ENCODE assay signal across 8 mouse cellular contexts in genomic region chr11:6474381-6474780, GRCm38 (mm10). TPM values are rescaled to one million over a fixed set of nuclear protein-coding genes. Genes with fewer than 3 reads are reported as not detected.
A peak's percentile ranks its signal among the peaks of the same experiment; 100 is the strongest.
DNase-seq lines count a peak whose midpoint lies in the region; ATAC-seq and TF ChIP-seq lines count a peak whose summit lies in the region.

No protein-coding gene starts in this region.

- peak overlapping the region; percentile 90 for H3K9ac ChIP-seq in forebrain, embryonic 15.5 days (replicated peaks)
- peak overlapping the region; percentile 97 for H3K9ac ChIP-seq in liver, embryonic 14.5 days (replicated peaks)

- H3K4me2 ChIP-seq in forebrain, embryonic 15.5 days (replicated peaks) = peak overlapping the region; percentile 83
- H3K4me2 ChIP-seq in liver, embryonic 14.5 days (ENCODE audit: low read depth) = peak overlapping the region; percentile 93

- H3K9me3 ChIP-seq in forebrain, embryonic 15.5 days = no peaks in the 10 kb centered on the region
- H3K9me3 ChIP-seq in liver, embryonic 14.5 days (ENCODE audit: control insufficient read depth, low read length) = no peaks in the 10 kb centered on the region

- peak; percentile 70 for DNase-seq in heart, adult 11 months
- DNase-seq in heart, adult 18-20 months = no peak
- peak; percentile 37 for DNase-seq in A20 (ENCODE audit: low read depth, low spot score)
- DNase-seq in liver, embryonic 14.5 days (ENCODE audit: low read depth in 3 of 3, low spot score in 3 of 3) = no peak
- no peak for DNase-seq in thymus, postnatal 14 days
- DNase-seq in spleen, postnatal 36 days (ENCODE audit: low spot score in 2 of 2) = no peak
- no peak for DNase-seq in adrenal gland, postnatal 36 days

- 36% methylated on average over 6 of the region's 6 CpGs for WGBS in forebrain, embryonic 15.5 days
- WGBS in liver, embryonic 14.5 days (ENCODE audit: insufficient replicate concordance) = 29% methylated on average over 6 of the region's 6 CpGs

- H3K27me3 ChIP-seq in forebrain, embryonic 15.5 days = no peaks in the 10 kb centered on the region
- H3K27me3 ChIP-seq in liver, embryonic 14.5 days (ENCODE audit: control insufficient read depth, insufficient read depth, low read length) = no peaks in the 10 kb centered on the region

- peaks cover 50% of the 10 kb centered on the region for H3K4me1 ChIP-seq in forebrain, embryonic 15.5 days
- peaks cover 21 to 27% of the 10 kb centered on the region in 2 experiments for H3K4me1 ChIP-seq in liver, embryonic 14.5 days (replicated peaks; ENCODE audit: control insufficient read depth in 2 of 2, insufficient read depth in 2 of 2, low read length in 1 of 2)

- H3K4me3 ChIP-seq in forebrain, embryonic 15.5 days = peak overlapping the region; percentile 99
- peak overlapping the region; percentile 83 to 94 for H3K4me3 ChIP-seq in liver, embryonic 14.5 days (ENCODE audit: insufficient read depth in 1 of 2, low read depth in 2 of 2, low read length in 2 of 2)

- no peak for TF ChIP-seq EP300 in liver, embryonic 14.5 days (IDR thresholded peaks at IDR 0.05; ENCODE audit: low read depth)

- no peak for ATAC-seq in forebrain, embryonic 15.5 days (replicated peaks)
- ATAC-seq in liver, embryonic 14.5 days (ENCODE audit: insufficient read depth) = no peak

- H3K27ac ChIP-seq in forebrain, embryonic 15.5 days (replicated peaks) = peak overlapping the region; percentile 94
- peak overlapping the region; percentile 79 for H3K27ac ChIP-seq in liver, embryonic 14.5 days

- no peak for TF ChIP-seq CTCF in liver, embryonic 14.5 days (IDR thresholded peaks at IDR 0.05; ENCODE audit: low read depth)

- H3K36me3 ChIP-seq in forebrain, embryonic 15.5 days = no peaks in the 10 kb centered on the region
- H3K36me3 ChIP-seq in liver, embryonic 14.5 days (replicated peaks; ENCODE audit: control insufficient read depth, insufficient read depth, low read depth) = peaks cover 16% of the 10 kb centered on the region

RNA-seq across cellular contexts. Expression of gene Purb, which starts 1.3 kb away (rescaled TPM):
- 10 to 100 TPM; 29.5 to 31.0 TPM for total RNA-seq in heart, adult 18-20 months (2021)
- polyA plus RNA-seq in forebrain, embryonic 15.5 days (2015; fragmentation: Nextera tagmentation; extraction: Ambion mirVana) = 13.5 and 14.8 TPM in 2 replicates
- 4.1 and 6.2 TPM in 2 replicates for polyA plus RNA-seq in liver, embryonic 14.5 days (2012; rRNA removed)
- polyA plus RNA-seq in liver, embryonic 14.5 days (2014; fragmentation: Nextera tagmentation; extraction: Ambion mirVana) = 6.2 TPM in 2 replicates
- 10 to 100 TPM; 72.5 to 82.2 TPM for total RNA-seq in adrenal gland, postnatal 36 days (2021)

RNA-seq across cellular contexts. Expression of gene H2afv, which starts 30.1 kb away (rescaled TPM):
- 10 to 100 TPM; 71.4 to 86.8 TPM for total RNA-seq in heart, adult 18-20 months (2021)
- polyA plus RNA-seq in forebrain, embryonic 15.5 days (2015; fragmentation: Nextera tagmentation; extraction: Ambion mirVana) = 576 and 626 TPM in 2 replicates
- polyA plus RNA-seq in liver, embryonic 14.5 days (2012; rRNA removed) = 35.2 and 44.2 TPM in 2 replicates
- polyA plus RNA-seq in liver, embryonic 14.5 days (2014; fragmentation: Nextera tagmentation; extraction: Ambion mirVana) = 117 and 119 TPM in 2 replicates
- total RNA-seq in adrenal gland, postnatal 36 days (2021) = 10 to 100 TPM; 64.9 to 68.8 TPM

RNA-seq across cellular contexts. Expression of gene Myo1g, which starts 46.4 kb away (rescaled TPM):
- total RNA-seq in heart, adult 18-20 months (2021) = 1 to 10 TPM; 1.6 to 2.9 TPM
- polyA plus RNA-seq in forebrain, embryonic 15.5 days (2015; fragmentation: Nextera tagmentation; extraction: Ambion mirVana) = 0.34 and 0.41 TPM in 2 replicates
- polyA plus RNA-seq in liver, embryonic 14.5 days (2012; rRNA removed) = 5.7 and 7.0 TPM in 2 replicates
- polyA plus RNA-seq in liver, embryonic 14.5 days (2014; fragmentation: Nextera tagmentation; extraction: Ambion mirVana) = 5.4 and 5.7 TPM in 2 replicates
- total RNA-seq in adrenal gland, postnatal 36 days (2021) = 1 to 10 TPM; 2.0 to 2.3 TPM

RNA-seq across cellular contexts. Expression of gene Ppia, which starts 59.1 kb away (rescaled TPM):
- total RNA-seq in heart, adult 18-20 months (2021) = 100 to 1,000 TPM; 304 to 366 TPM
- polyA plus RNA-seq in forebrain, embryonic 15.5 days (2015; fragmentation: Nextera tagmentation; extraction: Ambion mirVana) = 3,682 and 3,685 TPM in 2 replicates
- polyA plus RNA-seq in liver, embryonic 14.5 days (2012; rRNA removed) = 1,485 and 1,780 TPM in 2 replicates
- polyA plus RNA-seq in liver, embryonic 14.5 days (2014; fragmentation: Nextera tagmentation; extraction: Ambion mirVana) = 3,165 and 3,291 TPM in 2 replicates
- total RNA-seq in adrenal gland, postnatal 36 days (2021) = 1,000 to 10,000 TPM; 1,935 TPM

Comparison
In these comparisons a context has a peak if more than half of its experiments do, and no peak if none do; other contexts are left out.
1. DNase-seq: peak in heart, adult 11 months (single experiment) and A20 (single experiment); none in heart, adult 18-20 months (0 of 2), liver, embryonic 14.5 days (0 of 3), thymus, postnatal 14 days (single experiment), spleen, postnatal 36 days (0 of 2) and adrenal gland, postnatal 36 days (0 of 2).